Mouse (Mus musculus): ENCODE measurements around the gene Rnf11.
"Not testable (repeated sequence)": the region's sequence is repeated elsewhere in the genome, so short reads cannot be mapped to it uniquely, and the experiment has no call there.

Gene Rnf11

GRCm38 (mm10) chr4:109412233-109412632 lies 72.3 kb downstream of the Rnf11 start:
- DNase-seq (ENCODE audit: low spot score in 2 of 2), result no peak

- no peak for DNase-seq (ENCODE audit: low spot score in 2 of 2)
These were observed 73.1 kb downstream of the Rnf11 start for GRCm38 (mm10) chr4:109411377-109411967.

- no peak for DNase-seq (ENCODE audit: low spot score in 2 of 2)
These were observed 73.7 kb downstream of the Rnf11 start for GRCm38 (mm10) chr4:109410681-109411376.

GRCm38 (mm10) chr4:109407701-109408485 lies 76.6 kb downstream of the Rnf11 start:
- no peak for DNase-seq (ENCODE audit: low spot score in 2 of 2)

- no peak for DNase-seq (ENCODE audit: low spot score in 2 of 2)
These were observed 77.4 kb downstream of the Rnf11 start for GRCm38 (mm10) chr4:109407176-109407520.

GRCm38 (mm10) chr4:109406486-109407175 lies 77.9 kb downstream of the Rnf11 start, which contains the start of gene Ttc39a:
Ttc39a (plus strand) TSS chr4:109406623.
- DNase-seq (ENCODE audit: low spot score in 2 of 2), result peak; percentile 50 to 62

- peak in 1 of 2 experiments; percentile 69 for DNase-seq (ENCODE audit: low spot score in 2 of 2)
These were observed 78.5 kb downstream of the Rnf11 start for GRCm38 (mm10) chr4:109406054-109406485.

- no peak for DNase-seq (ENCODE audit: low spot score in 2 of 2)
These were observed 79.1 kb downstream of the Rnf11 start for GRCm38 (mm10) chr4:109405415-109405814.

GRCm38 (mm10) chr4:109404908-109405307 lies 79.6 kb downstream of the Rnf11 start:
- DNase-seq (ENCODE audit: low spot score in 2 of 2), result not testable (repeated sequence)

GRCm38 (mm10) chr4:109401176-109401689 lies 83.3 kb downstream of the Rnf11 start:
- DNase-seq (ENCODE audit: low spot score in 2 of 2), result no peak

Data from urinary bladder, postnatal 36 days (tissue).